Mouse (Mus musculus) CH12.LX (cell line): ENCODE measurements around the gene Rps6kb2. TPM values are rescaled to one million over a fixed set of nuclear protein-coding genes. Genes with fewer than 3 reads are reported as not detected.

ENCODE experiments used
- DNase-seq: peaks from one replicate; pipeline ENCODE4 v3.0.0-alpha.2; 2013; ENCODE audit errors: extremely low read depth
- H3K27ac ChIP-seq: 2 replicates; pipeline ENCODE4 v1.5.1; 2012; ENCODE audit warnings: low read depth, mild to moderate bottlenecking, control low read depth, moderate library complexity; ENCODE audit not compliant: insufficient read depth
- H3K27me3 ChIP-seq: replicated peaks from 2 replicates; pipeline ENCODE3; 2012; ENCODE audit warnings: inconsistent platforms
- H3K36me3 ChIP-seq, 2 experiments: replicated peaks in 1 of 2; 2 replicates each; pipeline versions ENCODE3 to v1.6.1; 2012; ENCODE audit warnings: inconsistent platforms in 1 of 2, low read length in 1 of 2, mild to moderate bottlenecking in 1 of 2, mixed read lengths in 1 of 2, moderate library complexity in 1 of 2; ENCODE audit not compliant: control insufficient read depth in 1 of 2, insufficient read depth in 1 of 2
- H3K4me1 ChIP-seq, 2 experiments: 2 replicates each; pipeline ENCODE4 v1.6.1; 2012; ENCODE audit warnings: inconsistent platforms in 1 of 2, moderate library complexity in 1 of 2; ENCODE audit not compliant: insufficient read depth in 2 of 2, control insufficient read depth in 1 of 2
- H3K4me2 ChIP-seq: 2 replicates; pipeline ENCODE4 v1.6.1; 2012; ENCODE audit warnings: low read depth, mild to moderate bottlenecking, control low read depth; ENCODE audit not compliant: poor library complexity, insufficient read depth, severe bottlenecking
- H3K4me3 ChIP-seq, 3 experiments: fragments of 150-350 bp in 1 of 3; sonication (generic) in 1 of 3; replicated peaks in 1 of 3; 2 replicates each; pipeline versions ENCODE3 to v1.5.1; 2011 to 2012; ENCODE audit warnings: low read depth in 2 of 3, low read length in 2 of 3, mild to moderate bottlenecking in 2 of 3, moderate library complexity in 2 of 3, control low read depth in 1 of 3, improper control_type of control experiment in 1 of 3, inconsistent platforms in 1 of 3, mixed read lengths in 1 of 3; ENCODE audit not compliant: poor library complexity in 1 of 3
- H3K79me2 ChIP-seq: replicated peaks from 2 replicates; pipeline ENCODE4 v1.6.1; 2012; ENCODE audit warnings: mild to moderate bottlenecking, moderate library complexity; ENCODE audit not compliant: control insufficient read depth, poor library complexity, insufficient read depth, severe bottlenecking; ENCODE audit errors: extremely low read depth
- H3K9ac ChIP-seq: 2 replicates; pipeline ENCODE4 v1.6.1; 2012; ENCODE audit warnings: low read depth, mild to moderate bottlenecking, control low read depth, moderate library complexity; ENCODE audit not compliant: insufficient read depth
- H3K9me3 ChIP-seq: replicated peaks from 2 replicates; pipeline ENCODE3; 2012; ENCODE audit warnings: low read length, inconsistent platforms, mixed read lengths
- CHD1 ChIP-seq: IDR thresholded peaks from 2 replicates; pipeline ENCODE4 v1.6.1; 2012; ENCODE audit warnings: low read depth, low read length, improper control_type of control experiment, inconsistent platforms
- CHD2 ChIP-seq: IDR thresholded peaks from 2 replicates; pipeline ENCODE4 v1.6.1; 2011; ENCODE audit warnings: low read length, improper control_type of control experiment
- E2F4 ChIP-seq: IDR thresholded peaks from 2 replicates; pipeline ENCODE4 v1.6.1; 2011; ENCODE audit warnings: low read depth, low read length, improper control_type of control experiment; ENCODE audit not compliant: insufficient replicate concordance
- EP300 ChIP-seq: IDR thresholded peaks from 2 replicates; pipeline ENCODE4 v1.6.1; 2011; ENCODE audit warnings: low read length, improper control_type of control experiment
- HCFC1 ChIP-seq: IDR thresholded peaks from 2 replicates; pipeline ENCODE4 v1.6.1; 2012; ENCODE audit warnings: low read depth, mild to moderate bottlenecking, inconsistent platforms, low read length, improper control_type of control experiment
- JUN ChIP-seq: IDR thresholded peaks from 2 replicates; pipeline ENCODE4 v1.6.1; 2011; ENCODE audit warnings: low read depth, mild to moderate bottlenecking, low read length, improper control_type of control experiment, moderate library complexity; ENCODE audit not compliant: insufficient read depth
- MAFK ChIP-seq: IDR thresholded peaks from 2 replicates; pipeline ENCODE4 v1.6.1; 2011; ENCODE audit warnings: low read length, improper control_type of control experiment; ENCODE audit not compliant: insufficient replicate concordance
- MAZ ChIP-seq: IDR thresholded peaks from 2 replicates; pipeline ENCODE4 v1.6.1; 2012; ENCODE audit warnings: low read depth, mild to moderate bottlenecking, inconsistent platforms, low read length, improper control_type of control experiment, moderate library complexity
- MEF2A ChIP-seq: IDR thresholded peaks from 2 replicates; pipeline ENCODE4 v1.6.1; 2014; ENCODE audit warnings: low read depth, mild to moderate bottlenecking, inconsistent platforms, low read length, improper control_type of control experiment, borderline replicate concordance
- NRF1 ChIP-seq: IDR thresholded peaks from 2 replicates; pipeline ENCODE4 v1.6.1; 2014; ENCODE audit warnings: low read depth, mild to moderate bottlenecking, inconsistent platforms, low read length, improper control_type of control experiment, moderate library complexity
- RCOR1 ChIP-seq: conservative IDR thresholded peaks from 2 replicates; pipeline ENCODE4 v1.6.1; 2012; ENCODE audit warnings: low read depth, mild to moderate bottlenecking, inconsistent platforms, low read length, improper control_type of control experiment
- SIN3A ChIP-seq: IDR thresholded peaks from 2 replicates; pipeline ENCODE4 v1.6.1; 2012; ENCODE audit warnings: low read length, improper control_type of control experiment, inconsistent platforms
- ZKSCAN1 ChIP-seq: IDR thresholded peaks from 2 replicates; pipeline ENCODE4 v1.6.1; 2012; ENCODE audit warnings: low read depth, inconsistent platforms, low read length, improper control_type of control experiment, borderline replicate concordance
- ZNF384 ChIP-seq: IDR thresholded peaks from 2 replicates; pipeline ENCODE4 v1.6.1; 2012; ENCODE audit warnings: low read depth, low read length, improper control_type of control experiment, inconsistent platforms
- dilution Hi-C: fragments of 300-500 bp; cut with MboI; formaldehyde crosslinking; loops from 2 replicates; pipeline ENCODE4 v1.14.3; 2020; ENCODE audit warnings: low sequenced_read_pairs; ENCODE audit not compliant: extremely low pct_unique_long_range_greater_than_20kb, extremely low pct_ligation_motif_present
- in situ Hi-C: fragments of 300-500 bp; cut with MboI; formaldehyde crosslinking; loops from 3 replicates; pipeline ENCODE4 v1.14.3; 2019; ENCODE audit warnings: low sequenced_read_pairs, low pct_ligation_motif_present, low pct_unique_long_range_greater_than_20kb, mixed read lengths
- polyA plus RNA-seq: library from polyadenylated mRNA; unstranded; fragments of >175 nt; gene quantifications from 2 replicates; pipeline ENCODE4 v1.2.1, GENCODE M21; 2012; ENCODE audit warnings: low read depth; ENCODE audit not compliant: insufficient read length
- total RNA-seq, 2 experiments: library from RNA; depleted of rRNA; stranded (reverse); fragments of 300-350 nt in 1 of 2; fragments of >200 nt in 1 of 2; gene quantifications; 2 replicates each; pipeline ENCODE4 v1.2.3; 2012 to 2014

Gene Rps6kb2
- total and polyA plus RNA-seq, 3 experiments = 9.7 to 26.6 (median 20.7) TPM

GRCm38 (mm10) chr19:4140147-4140546 lies 23.0 kb downstream of the Rps6kb2 start:
- Histone ChIP-seq H3K79me2 (no peaks in the 10 kb centered on the region), H3K4me2 (no peak overlapping the region), H3K36me3 (peaks cover 0 to 49% of the 10 kb centered on the region in 2 experiments), H3K27me3 (no peaks in the 10 kb centered on the region), H3K9me3 (no peaks in the 10 kb centered on the region), H3K9ac (no peak overlapping the region)
- dilution Hi-C loops = no loop called here
- TF ChIP-seq JUN (no peak), HCFC1 (no peak), RCOR1 (no peak), NRF1 (no peak), ZNF384 (no peak), ZKSCAN1 (no peak), SIN3A (no peak), CHD2 (no peak), E2F4 (no peak), MAFK (no peak), MAZ (no peak), MEF2A (no peak), EP300 (no peak), CHD1 (no peak)
- TF ChIP-seq, all 38 proteins: peak for 0
- Histone ChIP-seq H3K27ac (no peak overlapping the region), H3K4me1 (peaks cover 49 to 91% of the 10 kb centered on the region in 2 experiments), H3K4me3 (no peak overlapping the region)
- in situ Hi-C loops = no loop called here
- no peak for DNase-seq

- dilution Hi-C loops = no loop called here
- H3K4me3 ChIP-seq = no peak within 1 kb of the TSS
Measured at GRCm38 (mm10) chr19:4139446-4139845, 23.7 kb downstream of the Rps6kb2 start, which contains the start of gene Gpr152. Gene Gpr152 (plus strand): TSS chr19:4139787.

More at GRCm38 (mm10) chr19:4139446-4139845, 23.7 kb downstream of the Rps6kb2 start, which contains the start of gene Gpr152:
- no peaks in the 10 kb centered on the region for H3K9me3 ChIP-seq
- TF ChIP-seq CHD2 = no peak
- in situ Hi-C loops = no loop called here
- H3K4me1 ChIP-seq = peaks cover 48 to 91% of the 10 kb centered on the region in 2 experiments
- no peak within 1 kb of the TSS for H3K27ac ChIP-seq
- no peak for DNase-seq
- H3K9ac ChIP-seq = no peak within 1 kb of the TSS
- H3K4me2 ChIP-seq = no peak within 1 kb of the TSS
- no peaks in the 10 kb centered on the region for H3K27me3 ChIP-seq
- H3K79me2 ChIP-seq = no peaks in the 10 kb centered on the region
- peaks cover 0 to 49% of the 10 kb centered on the region in 2 experiments for H3K36me3 ChIP-seq
